Mouse (Mus musculus) erythroblast, embryonic 14.5 days (primary cell): ENCODE data around the gene Shisal1. TPM values are rescaled to one million over a fixed set of nuclear protein-coding genes. Genes with fewer than 3 reads are reported as not detected.

Experiments used
- H3K27me3 ChIP-seq: 2 replicates; pipeline ENCODE4 v1.6.1; 2012; ENCODE audit warnings: inconsistent platforms; ENCODE audit not compliant: control insufficient read depth
- H3K36me3 ChIP-seq: 2 replicates; pipeline ENCODE4 v1.6.1; 2012; ENCODE audit warnings: mild to moderate bottlenecking, inconsistent platforms; ENCODE audit not compliant: control insufficient read depth
- H3K4me1 ChIP-seq: 2 replicates; pipeline ENCODE4 v1.6.1; 2012; ENCODE audit warnings: inconsistent platforms; ENCODE audit not compliant: control insufficient read depth
- H3K4me3 ChIP-seq: replicated peaks from 2 replicates; pipeline ENCODE3; 2012; ENCODE audit warnings: moderate library complexity, mild to moderate bottlenecking, inconsistent platforms
- H3K9me3 ChIP-seq: 2 replicates; pipeline ENCODE4 v1.6.1; 2012; ENCODE audit warnings: low read length, inconsistent platforms, mixed read lengths; ENCODE audit not compliant: control insufficient read depth
- GATA1 ChIP-seq: IDR thresholded peaks from 2 replicates; pipeline ENCODE4 v1.6.1; 2012; ENCODE audit warnings: low read length, inconsistent platforms, mixed read lengths
- TAL1 ChIP-seq: IDR thresholded peaks from 3 replicates; pipeline ENCODE4 v1.6.1; 2012; ENCODE audit warnings: low read length, inconsistent platforms, mixed read lengths
- polyA plus RNA-seq: library from polyadenylated mRNA; stranded (reverse); fragments of >175 nt; gene quantifications from 2 replicates; pipeline ENCODE4 v1.2.3, GENCODE M21; 2012

Gene Shisal1
- polyA plus RNA-seq, 1 experiment = not detected

DNA sequence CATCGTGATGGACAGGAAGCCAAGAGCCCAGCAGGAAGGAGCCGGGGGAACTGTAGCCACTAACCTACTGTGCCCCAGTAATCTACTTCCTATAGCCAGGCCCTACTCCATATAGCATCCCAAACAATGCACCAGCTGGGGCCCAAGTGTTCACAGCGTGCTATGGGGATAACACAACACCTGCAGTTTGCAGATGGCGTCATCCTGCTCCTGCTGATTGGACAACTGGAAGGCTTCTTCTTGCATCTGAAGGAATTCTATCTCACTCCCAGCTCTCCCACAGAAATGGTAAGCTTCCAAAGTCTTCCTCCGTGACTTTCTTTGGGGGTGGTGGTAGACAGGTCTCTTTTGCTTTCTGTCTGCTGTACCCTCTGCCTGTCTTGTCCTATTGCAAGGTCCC lies 109.3 kb downstream of the Shisal1 start:
- no peaks in the 10 kb centered on the region for H3K27me3 ChIP-seq
- H3K4me3 ChIP-seq = no peak overlapping the region
- no peaks in the 10 kb centered on the region for H3K36me3 ChIP-seq
- H3K4me1 ChIP-seq = no peaks in the 10 kb centered on the region
- no peak for TF ChIP-seq GATA1
- no peak for TF ChIP-seq TAL1
- H3K9me3 ChIP-seq = no peaks in the 10 kb centered on the region

DNA sequence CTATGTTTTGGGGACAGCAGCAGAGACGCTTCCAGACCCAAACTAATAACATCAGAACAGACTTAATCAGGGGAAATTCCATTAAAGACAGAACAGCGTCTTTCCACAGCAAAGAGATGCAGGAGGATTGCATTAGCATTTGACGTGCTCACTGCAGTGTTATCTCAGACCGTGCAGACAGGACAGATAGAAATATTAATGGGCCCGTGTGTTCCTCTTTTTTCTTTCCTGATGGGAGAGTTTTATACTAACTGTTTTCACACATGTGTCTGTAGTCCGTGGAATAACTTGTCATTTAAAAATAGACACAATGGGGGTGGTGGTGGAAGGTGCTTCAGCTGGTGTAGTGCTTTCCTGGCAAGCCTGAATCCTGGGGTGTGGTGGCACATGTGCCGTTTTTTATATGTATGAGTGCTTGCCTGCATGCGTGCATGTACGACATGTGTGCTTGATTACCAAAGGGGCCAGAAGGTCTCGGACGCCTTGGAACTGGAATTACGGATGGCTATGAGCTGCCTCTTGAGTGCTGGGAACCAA lies 110.5 kb downstream of the Shisal1 start:
- TF ChIP-seq TAL1 = no peak
- no peak for TF ChIP-seq GATA1
- Histone ChIP-seq H3K9me3 (no peaks in the 10 kb centered on the region), H3K4me1 (no peaks in the 10 kb centered on the region), H3K36me3 (no peaks in the 10 kb centered on the region), H3K27me3 (no peaks in the 10 kb centered on the region), H3K4me3 (no peak overlapping the region)

DNA sequence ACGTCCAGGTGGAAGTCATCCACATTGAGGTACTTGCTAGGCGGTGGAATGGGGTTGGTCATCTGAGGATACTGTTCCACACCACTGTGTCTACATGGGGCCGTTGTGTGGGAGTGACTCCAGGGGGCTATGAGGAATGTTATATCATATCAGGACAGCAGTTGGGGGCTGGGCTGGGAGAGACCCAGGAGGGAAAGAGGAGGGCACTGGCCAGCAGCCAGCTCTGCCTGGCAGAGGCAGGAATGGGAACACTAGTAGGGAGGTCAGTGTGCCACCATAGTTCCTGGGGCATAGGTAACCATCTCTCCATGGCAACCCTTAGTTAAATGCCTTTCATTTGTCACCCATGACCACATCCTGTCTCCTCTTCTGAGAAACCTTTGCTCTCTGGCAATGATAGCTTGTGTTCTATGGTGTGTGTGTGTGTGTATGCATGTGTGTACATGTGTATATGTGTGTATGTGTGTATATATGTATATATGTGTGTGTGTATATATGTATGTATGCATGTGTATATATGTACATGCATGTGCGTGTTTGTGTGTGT lies 115.8 kb downstream of the Shisal1 start:
- TF ChIP-seq GATA1 = no peak
- no peak for TF ChIP-seq TAL1
- Histone ChIP-seq H3K4me3 (no peak overlapping the region), H3K27me3 (no peaks in the 10 kb centered on the region), H3K36me3 (no peaks in the 10 kb centered on the region), H3K9me3 (no peaks in the 10 kb centered on the region), H3K4me1 (no peaks in the 10 kb centered on the region)

DNA sequence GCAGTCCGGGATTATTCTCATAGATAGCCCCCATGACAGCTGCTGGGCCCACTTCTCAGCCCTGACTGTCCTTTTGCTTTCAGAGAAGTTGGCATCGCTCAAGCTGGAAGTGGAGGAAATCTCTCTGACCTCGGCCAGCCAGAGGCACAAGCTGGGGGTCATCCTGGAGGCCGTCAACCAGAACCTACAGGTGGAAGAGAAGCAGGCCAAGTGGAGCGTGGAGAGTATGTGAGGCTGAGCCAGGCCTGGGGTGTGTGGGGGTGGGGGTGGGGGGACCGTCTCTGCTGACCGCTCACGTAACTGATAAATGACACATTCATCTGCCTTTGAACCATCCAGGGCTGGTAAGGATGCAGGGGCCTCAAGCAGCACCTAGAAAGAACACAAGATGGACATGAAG lies 117.0 kb downstream of the Shisal1 start:
- H3K9me3 ChIP-seq = no peaks in the 10 kb centered on the region
- no peaks in the 10 kb centered on the region for H3K27me3 ChIP-seq
- no peak overlapping the region for H3K4me3 ChIP-seq
- H3K36me3 ChIP-seq = no peaks in the 10 kb centered on the region
- TF ChIP-seq TAL1 (no peak), GATA1 (no peak)
- no peaks in the 10 kb centered on the region for H3K4me1 ChIP-seq

Other genes starting within 250 kb of the Shisal1 start
- gene Parvb, start 215.1 kb downstream of the Shisal1 start, polyA plus RNA-seq = 6.3 and 6.8 TPM in 2 replicates
- 0.26 and 0.42 TPM in 2 replicates for gene Parvg, start 123.1 kb downstream of the Shisal1 start, polyA plus RNA-seq
- not detected in 2 replicates for gene Rtl6, start 110.7 kb upstream of the Shisal1 start, polyA plus RNA-seq
- 0.22 and 0.30 TPM in 2 replicates for gene Prr5, start 222.5 kb upstream of the Shisal1 start, polyA plus RNA-seq